Mouse (Mus musculus) liver, embryonic 14.5 days (tissue): Measurements from ENCODE around the gene Mccc1.

Experiments
- CTCF ChIP-seq: IDR thresholded peaks from 2 replicates; pipeline ENCODE4 v1.5.1; 2016; ENCODE audit warnings: antibody characterized with exemption, low read depth, control low read depth
- EP300 ChIP-seq: IDR thresholded peaks from 2 replicates; pipeline ENCODE4 v1.6.1; 2016; ENCODE audit warnings: antibody characterized with exemption, low read depth

DNA sequence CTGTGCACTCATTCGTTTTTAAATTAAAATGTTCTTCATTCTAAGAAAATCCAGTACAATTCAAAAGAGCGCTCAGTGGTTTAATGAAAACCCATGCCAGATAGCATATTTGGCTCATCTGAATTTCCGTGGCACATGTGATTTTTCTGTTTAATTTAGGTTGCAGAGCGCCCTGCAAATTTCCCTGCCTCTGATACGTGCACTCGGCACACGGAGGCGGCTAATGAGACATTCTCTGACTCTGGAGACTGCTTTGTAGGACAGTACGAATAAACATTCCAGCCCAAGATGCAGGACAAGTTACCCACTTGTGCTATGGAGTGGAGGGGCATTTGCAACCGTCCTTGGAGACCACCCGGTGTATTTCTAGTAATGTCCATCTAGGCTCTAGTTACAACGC, 29.3 kb downstream of the Mccc1 start:
- TF ChIP-seq EP300 (no peak), CTCF (no peak)
